Mouse (Mus musculus): Measurements from ENCODE around the gene Adgrf4. TPM values are rescaled to one million over a fixed set of nuclear protein-coding genes. Genes with fewer than 3 reads are reported as not detected.

The Adgrf4 gene
- polyA plus RNA-seq (2012; rRNA removed): 0.06 TPM in 1 of 2 replicates, not detected in the other

DNA sequence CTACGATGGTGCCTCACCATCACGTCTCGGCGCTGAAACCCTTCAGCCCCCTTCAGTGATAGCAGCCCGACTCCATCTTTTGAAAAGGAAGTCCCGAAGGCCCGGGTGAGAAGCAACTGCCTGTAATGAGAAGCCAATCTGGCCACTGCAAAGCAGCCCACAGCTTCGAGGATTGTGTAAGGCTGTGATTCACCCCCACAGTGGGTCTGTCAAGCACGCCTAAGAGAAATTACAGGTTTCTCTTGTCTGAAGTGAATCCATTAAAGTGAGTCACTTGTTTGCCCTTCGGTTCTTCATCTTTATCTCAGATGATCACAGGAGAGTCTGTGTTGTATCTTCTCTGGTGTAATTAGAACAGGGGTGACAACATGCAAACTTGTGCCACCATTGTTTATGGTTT is at the start of gene Adgrf4:
Gene Adgrf4, minus strand, starts transcription at position 149 of the 400 bp plus-strand sequence.

GRCm38 (mm10) chr17:42741801-42742217 is 49.7 kb upstream of the Adgrf4 start, which contains the start of gene Adgrf2:
TSS of gene Adgrf2 (minus strand) at chr17:42742179.

GRCm38 (mm10) chr17:42611295-42611694 is 80.8 kb downstream of the Adgrf4 start, which contains the start of gene Opn5:
TSS of gene Opn5 (minus strand) at chr17:42611395.

Other genes with a start within 250 kb of the Adgrf4 start
- gene Opn5, start 80.9 kb downstream of the Adgrf4 start, polyA plus RNA-seq (2012; rRNA removed): not detected in 2 replicates
- gene Adgrf2, start 49.9 kb upstream of the Adgrf4 start, polyA plus RNA-seq (2012; rRNA removed): 0.02 TPM in 1 of 2 replicates, not detected in the other
- gene Cd2ap, start 184.4 kb upstream of the Adgrf4 start, polyA plus RNA-seq (2012; rRNA removed): 9.5 and 10.2 TPM in 2 replicates

Data from liver, embryonic 14 days (tissue).